Mouse (Mus musculus) hindbrain, postnatal 0 days (tissue): ENCODE data around the gene Cdc7. TPM values are rescaled to one million over a fixed set of nuclear protein-coding genes. Genes with fewer than 3 reads are reported as not detected.

Experiments
- ATAC-seq: fragments of 200-750 bp; cut with Nextera tagmentation; 2 replicates; pipeline ENCODE4 v1.8.0; 2017; ENCODE audit warnings: mild to moderate bottlenecking, moderate TSS enrichment, moderate library complexity
- DNase-seq: peaks from one replicate; pipeline ENCODE4 v3.0.0-alpha.2; 2015; ENCODE audit warnings: low spot score
- H3K27ac ChIP-seq: fragments of 300-500 bp; sonication (generic); 2 replicates; pipeline ENCODE4 v1.5.1; 2014; ENCODE audit warnings: mild to moderate bottlenecking
- H3K27me3 ChIP-seq: fragments of 300-500 bp; sonication (generic); 2 replicates; pipeline ENCODE4 v1.6.1; 2014; ENCODE audit warnings: low read length, mixed read lengths; ENCODE audit not compliant: insufficient read depth
- H3K36me3 ChIP-seq: fragments of 300-500 bp; sonication (generic); 2 replicates; pipeline ENCODE4 v1.6.1; 2014; ENCODE audit warnings: low read length, mixed read lengths; ENCODE audit not compliant: insufficient read depth
- H3K4me1 ChIP-seq: fragments of 300-500 bp; sonication (generic); 2 replicates; pipeline ENCODE4 v1.6.1; 2014; ENCODE audit warnings: antibody characterized with exemption, low read length, mixed read lengths; ENCODE audit not compliant: insufficient read depth
- H3K4me2 ChIP-seq: fragments of 300-500 bp; sonication (generic); 2 replicates; pipeline ENCODE4 v1.6.1; 2014; ENCODE audit warnings: low read depth, mild to moderate bottlenecking, low read length, moderate library complexity, mixed read lengths
- H3K4me3 ChIP-seq: fragments of 300-500 bp; sonication (generic); 2 replicates; pipeline ENCODE4 v1.5.1; 2014; ENCODE audit warnings: low read length
- H3K9ac ChIP-seq: fragments of 300-500 bp; sonication (generic); replicated peaks from 2 replicates; pipeline ENCODE4 v1.6.1; 2014; ENCODE audit warnings: mild to moderate bottlenecking, low read length, moderate library complexity, mixed read lengths
- H3K9me3 ChIP-seq: fragments of 300-500 bp; sonication (generic); 2 replicates; pipeline ENCODE4 v1.6.1; 2016; ENCODE audit warnings: low read length, mixed read lengths
- CTCF ChIP-seq: IDR thresholded peaks from 2 replicates; pipeline ENCODE4 v1.5.1; 2016; ENCODE audit warnings: antibody characterized with exemption, control low read depth, low read depth
- WGBS: fragments of 180-500 bp; shearing (Covaris S2); extraction: QIAGEN DNeasy Blood & Tissue Kit; methylation state at CpG from one replicate; pipeline ENCODE4 v1.1.7; 2014; 5-methylcytosine and 5-hydroxymethylcytosine counted together
- polyA plus RNA-seq: library from polyadenylated mRNA; unstranded; fragments of >200 nt; fragmentation: Nextera tagmentation; extraction: Ambion mirVana; gene quantifications from 2 replicates; pipeline ENCODE4 v1.2.1, GENCODE M21; 2015
- total RNA-seq: library from RNA; depleted of rRNA; stranded (reverse); fragments of >200 nt; gene quantifications from 2 replicates; pipeline ENCODE4 v1.2.3, GENCODE M21; 2014

Cdc7 gene
- total and polyA plus RNA-seq, 2 experiments from 2014 or later = 21.4 to 25.5 TPM

GRCm38 (mm10) chr5:106990639-106991299 lies 26.6 kb downstream of the Cdc7 start:
- TF ChIP-seq CTCF = peak; percentile 89
- Histone ChIP-seq H3K9ac (no peak overlapping the region), H3K4me3 (no peak overlapping the region), H3K27me3 (no peaks in the 10 kb centered on the region), H3K4me2 (no peak overlapping the region), H3K36me3 (no peaks in the 10 kb centered on the region), H3K9me3 (no peaks in the 10 kb centered on the region), H3K27ac (no peak overlapping the region), H3K4me1 (no peaks in the 10 kb centered on the region)
- ATAC-seq (peak; percentile 67; the same call in 1 of the 2 replicates), DNase-seq (peak; percentile 82)
- 47% methylated on average over 14 of the region's 14 CpGs for WGBS

- no peak overlapping the region for H3K9ac ChIP-seq
- H3K9me3 ChIP-seq = no peaks in the 10 kb centered on the region
- no peaks in the 10 kb centered on the region for H3K36me3 ChIP-seq
- no peaks in the 10 kb centered on the region for H3K27me3 ChIP-seq
- no peak for TF ChIP-seq CTCF
- H3K27ac ChIP-seq = no peak overlapping the region
- H3K4me2 ChIP-seq = no peak overlapping the region
- no peak overlapping the region for H3K4me3 ChIP-seq
- DNase-seq = no peak
- ATAC-seq = no peak
- 71% methylated on average over 8 of the region's 8 CpGs for WGBS
- H3K4me1 ChIP-seq = no peaks in the 10 kb centered on the region
Observed at GRCm38 (mm10) chr5:106991300-106991929, 27.3 kb downstream of the Cdc7 start.

- Histone ChIP-seq H3K9me3 (no peaks in the 10 kb centered on the region), H3K27me3 (no peaks in the 10 kb centered on the region), H3K4me2 (no peak overlapping the region), H3K4me1 (no peaks in the 10 kb centered on the region), H3K9ac (no peak overlapping the region), H3K36me3 (no peaks in the 10 kb centered on the region), H3K27ac (no peak overlapping the region), H3K4me3 (no peak overlapping the region)
- 36% methylated on average over 3 of the region's 3 CpGs for WGBS
- DNase-seq (no peak), ATAC-seq (no peak)
- no peak for TF ChIP-seq CTCF
Observed at GRCm38 (mm10) chr5:106994716-106995115, 30.6 kb downstream of the Cdc7 start.

GRCm38 (mm10) chr5:106995886-106996538 lies 31.9 kb downstream of the Cdc7 start:
- DNase-seq (peak; percentile 86), ATAC-seq (peak; percentile 81)
- Histone ChIP-seq H3K4me3 (no peak overlapping the region), H3K27ac (no peak overlapping the region), H3K9me3 (no peaks in the 10 kb centered on the region), H3K27me3 (no peaks in the 10 kb centered on the region), H3K4me1 (no peaks in the 10 kb centered on the region), H3K9ac (no peak overlapping the region), H3K4me2 (no peak overlapping the region), H3K36me3 (no peaks in the 10 kb centered on the region)
- TF ChIP-seq CTCF = peak; percentile 80
- 44% methylated on average over 5 of the region's 5 CpGs for WGBS

GRCm38 (mm10) chr5:106996539-106997244 lies 32.6 kb downstream of the Cdc7 start:
- Histone ChIP-seq H3K4me3 (no peak overlapping the region), H3K36me3 (no peaks in the 10 kb centered on the region), H3K4me1 (no peaks in the 10 kb centered on the region; the same call in 1 of the 2 replicates), H3K4me2 (no peak overlapping the region), H3K27me3 (no peaks in the 10 kb centered on the region), H3K27ac (no peak overlapping the region), H3K9me3 (no peaks in the 10 kb centered on the region), H3K9ac (no peak overlapping the region)
- no peak for TF ChIP-seq CTCF
- no peak for DNase-seq
- no peak for ATAC-seq
- 72% methylated on average over 7 of the region's 7 CpGs for WGBS

- no peaks in the 10 kb centered on the region; the same call in 1 of the 2 replicates for H3K4me1 ChIP-seq
- no peak overlapping the region for H3K4me3 ChIP-seq
- DNase-seq (peak; percentile 69), ATAC-seq (peak; percentile 91)
- 31% methylated on average over 11 of the region's 11 CpGs for WGBS
- no peak for TF ChIP-seq CTCF
- no peaks in the 10 kb centered on the region for H3K27me3 ChIP-seq
- H3K4me2 ChIP-seq = no peak overlapping the region
- no peaks in the 10 kb centered on the region for H3K36me3 ChIP-seq
- no peak overlapping the region; the same call in 1 of the 2 replicates for H3K27ac ChIP-seq
- no peaks in the 10 kb centered on the region for H3K9me3 ChIP-seq
- H3K9ac ChIP-seq = no peak overlapping the region
Observed at GRCm38 (mm10) chr5:107001396-107002090, 37.4 kb downstream of the Cdc7 start.
